16 mouse cellular contexts compared by ENCODE assay signal in genomic region chr7:112526226-112526625, GRCm38 (mm10).
A peak's percentile ranks its signal among the peaks of the same experiment; 100 is the strongest.
DNase-seq lines count a peak whose midpoint lies in the region; ATAC-seq and TF ChIP-seq lines count a peak whose summit lies in the region.
"Had no signal": no experiment of that assay in that cellular context is flagged by ENCODE, and none has a peak within 500 bp of the region (broad histone marks: within the 10 kb centered on the region; RNA-seq: fewer than 3 reads in every experiment).

No protein-coding gene starts in this region.

- H3K4me2 ChIP-seq in hindbrain, embryonic 15.5 days: no peak overlapping the region
- H3K4me2 ChIP-seq in hindbrain, embryonic 12.5 days (replicated peaks): no peak overlapping the region
- no peak overlapping the region for H3K4me2 ChIP-seq in midbrain, postnatal 0 days (ENCODE audit: low read depth, low read length, poor library complexity, severe bottlenecking)
- H3K4me2 ChIP-seq in midbrain, embryonic 13.5 days (replicated peaks): no peak overlapping the region
- H3K4me2 ChIP-seq: embryonic facial prominence, embryonic 13.5 days; heart, embryonic 12.5 days had no signal

- peaks cover 7% of the 10 kb centered on the region; the same call in 1 of the 2 replicates for H3K4me1 ChIP-seq in hindbrain, embryonic 15.5 days (replicated peaks)
- H3K4me1 ChIP-seq in hindbrain, embryonic 12.5 days: peaks cover 15% of the 10 kb centered on the region
- no peaks in the 10 kb centered on the region; the same call in 1 of the 2 replicates for H3K4me1 ChIP-seq in midbrain, postnatal 0 days (ENCODE audit: insufficient read depth, low read length)
- peaks cover 11% of the 10 kb centered on the region for H3K4me1 ChIP-seq in midbrain, embryonic 13.5 days (replicated peaks)

- ATAC-seq in hindbrain, embryonic 15.5 days (ENCODE audit: low FRiP score, low read depth): no peak
- ATAC-seq in hindbrain, embryonic 12.5 days (ENCODE audit: low FRiP score): no peak
- no peak for ATAC-seq in midbrain, postnatal 0 days (ENCODE audit: low FRiP score)
- ATAC-seq in midbrain, embryonic 13.5 days: no peak
- ATAC-seq: forebrain, embryonic 14.5 days; inflammation-experienced regulatory T-cells, adult 6 months; intestine, postnatal 0 days had no signal

- no peak overlapping the region for H3K9ac ChIP-seq in hindbrain, embryonic 15.5 days
- H3K9ac ChIP-seq in hindbrain, embryonic 12.5 days: no peak overlapping the region
- no peak overlapping the region for H3K9ac ChIP-seq in midbrain, postnatal 0 days (replicated peaks; ENCODE audit: low read length, poor library complexity, severe bottlenecking)
- no peak overlapping the region for H3K9ac ChIP-seq in midbrain, embryonic 13.5 days (replicated peaks)
- H3K9ac ChIP-seq: embryonic facial prominence, embryonic 13.5 days; heart, embryonic 12.5 days had no signal

- H3K27me3 ChIP-seq in hindbrain, embryonic 15.5 days: no peaks in the 10 kb centered on the region
- no peaks in the 10 kb centered on the region for H3K27me3 ChIP-seq in hindbrain, embryonic 12.5 days
- no peaks in the 10 kb centered on the region for H3K27me3 ChIP-seq in midbrain, postnatal 0 days (ENCODE audit: insufficient read depth, low read length)
- no peaks in the 10 kb centered on the region for H3K27me3 ChIP-seq in midbrain, embryonic 13.5 days
- H3K27me3 ChIP-seq: embryonic facial prominence, embryonic 13.5 days; heart, embryonic 12.5 days had no signal

- H3K9me3 ChIP-seq in hindbrain, embryonic 15.5 days: no peaks in the 10 kb centered on the region
- H3K9me3 ChIP-seq in hindbrain, embryonic 12.5 days (replicated peaks): no peaks in the 10 kb centered on the region
- no peaks in the 10 kb centered on the region for H3K9me3 ChIP-seq in midbrain, postnatal 0 days (ENCODE audit: low read length)
- no peaks in the 10 kb centered on the region for H3K9me3 ChIP-seq in midbrain, embryonic 13.5 days
- H3K9me3 ChIP-seq: embryonic facial prominence, embryonic 13.5 days; heart, embryonic 12.5 days had no signal

- TF ChIP-seq CTCF in midbrain, postnatal 0 days (IDR thresholded peaks at IDR 0.05): no peak

- no peaks in the 10 kb centered on the region for H3K36me3 ChIP-seq in hindbrain, embryonic 15.5 days
- no peaks in the 10 kb centered on the region for H3K36me3 ChIP-seq in hindbrain, embryonic 12.5 days
- no peaks in the 10 kb centered on the region for H3K36me3 ChIP-seq in midbrain, postnatal 0 days (ENCODE audit: insufficient read depth, low read length)
- no peaks in the 10 kb centered on the region for H3K36me3 ChIP-seq in midbrain, embryonic 13.5 days
- H3K36me3 ChIP-seq: embryonic facial prominence, embryonic 13.5 days; heart, embryonic 12.5 days had no signal

- no peak overlapping the region for H3K4me3 ChIP-seq in hindbrain, embryonic 15.5 days
- H3K4me3 ChIP-seq in hindbrain, embryonic 12.5 days: no peak overlapping the region
- H3K4me3 ChIP-seq in midbrain, postnatal 0 days (ENCODE audit: low read depth, low read length): no peak overlapping the region
- no peak overlapping the region for H3K4me3 ChIP-seq in midbrain, embryonic 13.5 days (replicated peaks)
- H3K4me3 ChIP-seq: embryonic facial prominence, embryonic 13.5 days; gastrocnemius, adult 2 months; heart, embryonic 12.5 days had no signal

- DNase-seq in cerebellum, adult 9-11 months: peak; percentile 14
- DNase-seq in cerebellum, adult 11-12 months: no peak
- DNase-seq in layer of hippocampus, postnatal 10 days (ENCODE audit: low spot score in 2 of 2): peak; percentile 31 to 42
- DNase-seq in layer of hippocampus, adult 9-10 months (ENCODE audit: low spot score): no peak
- DNase-seq in midbrain, postnatal 0 days (ENCODE audit: low spot score): peak; percentile 69
- DNase-seq: adrenal gland, postnatal 14 days; gastrocnemius, adult 2 months; gastrocnemius, postnatal 25 days had no signal

- H3K27ac ChIP-seq in hindbrain, embryonic 15.5 days (replicated peaks): 0 out of 2 replicates have a peak overlapping the region, but pooled peaks have one; percentile 26
- H3K27ac ChIP-seq in hindbrain, embryonic 12.5 days: no peak overlapping the region
- no peak overlapping the region for H3K27ac ChIP-seq in midbrain, postnatal 0 days (ENCODE audit: low read depth, low read length)
- no peak overlapping the region for H3K27ac ChIP-seq in midbrain, embryonic 13.5 days
- H3K27ac ChIP-seq: gastrocnemius, adult 2 months had no signal

- WGBS in hindbrain, embryonic 15.5 days: 59% methylated on average over 10 of the region's 10 CpGs
- 79% methylated on average over 10 of the region's 10 CpGs for WGBS in hindbrain, embryonic 12.5 days
- WGBS in midbrain, postnatal 0 days: 60% methylated on average over 10 of the region's 10 CpGs
- 53% methylated on average over 10 of the region's 10 CpGs for WGBS in midbrain, embryonic 13.5 days

Comparison
In these comparisons a context has a peak if more than half of its experiments do, and no peak if none do; other contexts are left out.
1. DNase-seq: peak in cerebellum, adult 9-11 months (single experiment), layer of hippocampus, postnatal 10 days (2 of 2) and midbrain, postnatal 0 days (single experiment); none in cerebellum, adult 11-12 months (single experiment) and layer of hippocampus, adult 9-10 months (single experiment).